Mouse (Mus musculus) gastrocnemius, adult 2 months (tissue): ENCODE measurements around the gene Micu1. TPM values are rescaled to one million over a fixed set of nuclear protein-coding genes. Genes with fewer than 3 reads are reported as not detected.
"Not testable (repeated sequence)": the region's sequence is repeated elsewhere in the genome, so short reads cannot be mapped to it uniquely, and the experiment has no call there.

Experiments
- DNase-seq: peaks from one replicate; pipeline ENCODE4 v3.0.0; 2022
- H3K27ac ChIP-seq: fragments of 200-600 bp; 2 replicates; pipeline ENCODE4 v1.8.1; 2022; ENCODE audit warnings: mild to moderate bottlenecking
- H3K4me3 ChIP-seq: fragments of 200-600 bp; 2 replicates; pipeline ENCODE4 v1.8.1; 2022; ENCODE audit warnings: mild to moderate bottlenecking, moderate library complexity
- CTCF ChIP-seq: fragments of 200-600 bp; IDR thresholded peaks from 2 replicates; pipeline ENCODE4 v1.8.1; 2022; ENCODE audit warnings: antibody characterized with exemption, mild to moderate bottlenecking, moderate library complexity
- intact Hi-C: fragments of 180-260 bp; cut with DNase I; formaldehyde crosslinking; loops from one replicate; pipeline ENCODE4 v1.15.1; 2025
- total RNA-seq, 2 experiments: library from RNA; stranded (reverse); gene quantifications; 2 replicates each; pipeline ENCODE4 v1.2.3; 2021

The Micu1 gene
- total RNA-seq, 2 experiments from 2014 or later, result 45.3 to 63.2 TPM

DNA sequence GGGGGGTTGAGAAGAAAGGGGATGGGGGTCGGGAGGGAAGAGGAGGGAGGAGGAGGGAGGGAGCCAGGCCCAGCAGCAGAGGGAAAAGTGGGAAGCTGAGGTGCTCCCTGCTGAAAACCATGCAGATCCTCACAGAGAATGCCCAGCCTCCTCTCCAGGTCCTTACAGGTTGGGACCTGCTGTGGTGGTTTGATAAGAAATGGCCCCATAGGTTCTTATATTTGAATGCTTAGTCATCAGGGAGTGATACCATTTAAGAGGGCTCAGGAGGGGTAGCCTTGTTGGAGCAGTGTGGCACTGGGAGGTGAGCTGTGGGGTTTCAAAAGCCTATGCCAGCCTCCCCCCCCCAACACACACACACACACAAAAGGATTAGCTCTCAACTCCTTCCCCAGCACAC, 173.1 kb downstream of the Micu1 start:
- no peak overlapping the region for H3K4me3 ChIP-seq
- no peak for TF ChIP-seq CTCF
- intact Hi-C loops, result loop anchor here (10.0 kb wide), 1 partner anchor 261 kb away; the partner anchor contains the start of genes Gm10322 and Mcu
- no peak overlapping the region for H3K27ac ChIP-seq
- no peak for DNase-seq

DNA sequence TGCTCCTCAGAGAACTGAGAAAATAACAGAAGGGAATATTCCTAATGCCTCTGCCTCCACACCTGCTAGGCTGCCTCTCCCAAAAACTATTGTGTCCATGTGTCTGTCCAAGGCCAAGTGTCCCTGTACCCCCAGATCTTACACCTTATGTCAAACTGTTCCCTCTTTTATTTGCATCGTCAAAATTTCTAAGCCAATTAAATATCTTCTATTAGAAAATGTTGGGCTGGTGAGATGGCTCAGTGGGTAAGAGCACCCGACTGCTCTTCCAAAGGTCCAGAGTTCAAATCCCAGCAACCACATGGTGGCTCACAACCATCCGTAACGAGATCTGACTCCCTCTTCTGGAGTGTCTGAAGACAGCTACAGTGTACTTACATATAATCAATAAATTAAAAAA, 174.4 kb downstream of the Micu1 start:
- H3K4me3 ChIP-seq, DNase-seq, H3K27ac ChIP-seq: not testable (repeated sequence)
- intact Hi-C loops, result loop anchor here (10.0 kb wide), 1 partner anchor 262 kb away; the partner anchor contains the start of genes Gm10322 and Mcu

DNA sequence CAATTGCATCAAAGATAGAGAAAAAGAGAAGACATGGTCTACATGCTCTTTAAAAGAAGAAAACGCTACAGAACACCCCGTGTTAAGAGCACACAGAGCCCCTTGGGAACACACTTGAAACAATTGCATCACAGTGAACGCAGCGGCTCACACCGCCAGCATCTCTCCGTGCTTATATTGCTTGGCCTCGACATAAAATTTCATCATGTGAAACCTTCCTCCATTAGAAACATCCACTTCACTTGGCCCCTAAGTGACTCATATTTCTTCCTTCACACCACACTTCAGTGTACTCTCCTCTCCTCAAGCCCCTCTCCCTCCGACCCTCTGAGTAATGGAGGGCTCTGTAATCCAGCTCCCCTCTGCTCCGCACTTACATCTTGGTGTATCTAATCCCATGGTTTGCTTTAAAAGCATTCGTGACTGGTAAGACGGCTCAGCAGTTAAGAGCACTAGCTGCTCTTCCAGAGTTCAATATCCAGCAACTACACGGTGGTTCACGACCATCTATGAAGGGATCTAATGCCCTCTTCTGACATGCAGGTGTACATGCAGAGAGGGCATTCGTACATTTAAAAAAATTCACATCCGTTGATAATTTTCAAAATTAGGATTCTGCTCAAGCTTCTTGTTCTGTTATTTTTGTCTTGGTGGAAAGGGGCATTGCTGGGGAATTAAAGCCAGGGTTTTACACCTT, 175.3 kb downstream of the Micu1 start:
- DNase-seq, result no peak
- Histone ChIP-seq H3K4me3 (no peak overlapping the region), H3K27ac (no peak overlapping the region)
- TF ChIP-seq CTCF, result no peak
- intact Hi-C loops, result loop anchor here (10.0 kb wide), 1 partner anchor 263 kb away; the partner anchor contains the start of genes Gm10322 and Mcu

DNA sequence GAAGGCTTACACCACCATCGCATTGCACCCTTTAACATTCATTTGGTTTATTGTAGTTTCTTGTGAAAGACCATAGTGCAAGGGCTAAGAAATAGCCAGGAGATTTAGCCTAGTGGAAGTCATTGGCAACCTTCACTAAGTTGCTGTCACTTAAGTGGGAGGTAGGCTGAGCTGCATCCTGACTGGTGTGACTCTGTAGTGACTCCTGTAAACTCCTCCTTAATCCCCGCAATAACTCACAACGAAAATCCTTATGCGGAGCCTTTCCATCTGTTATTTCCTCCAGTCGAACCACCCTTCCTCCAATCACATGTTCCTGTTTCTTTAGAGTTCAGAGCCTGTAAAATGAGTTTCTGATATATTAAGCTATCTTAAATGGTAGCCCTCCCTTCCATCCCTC, 176.5 kb downstream of the Micu1 start:
- no peak for TF ChIP-seq CTCF
- peak overlapping the region; percentile 92 for H3K4me3 ChIP-seq
- intact Hi-C loops, result loop anchor here (10.0 kb wide), 1 partner anchor 264 kb away; the partner anchor contains the start of genes Gm10322 and Mcu
- DNase-seq, result no peak
- H3K27ac ChIP-seq, result peak overlapping the region; percentile 98

DNA sequence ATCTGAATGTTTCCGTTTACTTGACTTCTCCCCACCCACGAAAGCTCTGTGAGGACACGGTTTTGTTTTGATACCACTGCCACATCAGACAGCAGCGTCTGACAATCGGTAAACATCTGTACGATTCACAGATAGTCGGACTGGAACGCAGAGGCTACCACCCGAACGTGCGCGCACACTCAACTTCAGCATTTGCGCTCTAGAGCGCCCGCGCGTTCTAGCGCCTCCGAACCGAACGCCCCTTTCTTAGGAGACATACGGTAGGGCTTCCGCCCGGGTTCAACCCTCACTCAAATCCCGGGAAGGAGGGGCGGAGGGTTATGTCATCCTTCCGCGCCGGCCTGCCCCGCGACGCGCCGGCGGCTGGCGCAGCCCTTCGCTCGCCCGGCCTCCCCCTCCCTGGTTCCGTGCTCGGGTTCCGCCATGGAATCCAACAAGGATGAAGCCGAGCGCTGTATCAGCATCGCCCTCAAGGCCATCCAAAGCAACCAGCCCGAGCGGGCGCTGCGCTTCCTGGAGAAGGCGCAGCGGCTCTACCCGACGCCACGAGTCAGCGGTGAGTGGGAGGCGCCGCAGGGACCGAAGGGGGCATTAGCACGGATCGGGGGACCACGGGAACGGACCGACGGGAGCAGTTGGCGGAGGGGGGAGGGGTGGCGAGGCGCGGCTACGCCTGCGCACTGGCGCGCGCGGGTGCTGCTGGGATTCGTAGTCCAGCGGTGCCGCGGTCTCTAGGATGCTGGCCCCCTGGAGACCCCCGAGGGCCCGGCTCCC, 177.2 kb downstream of the Micu1 start, which contains the start of gene Dnajb12:
Gene Dnajb12 (plus strand): TSS at position 302 of the 774 bp plus-strand sequence.
- peak; percentile 96 for DNase-seq
- no peak for TF ChIP-seq CTCF
- Histone ChIP-seq H3K27ac (peak within 1 kb of the TSS; percentile 98), H3K4me3 (peak within 1 kb of the TSS; percentile 92)
- intact Hi-C loops, result loop anchor here (10.0 kb wide), 1 partner anchor 265 kb away; the partner anchor contains the start of genes Gm10322 and Mcu

DNA sequence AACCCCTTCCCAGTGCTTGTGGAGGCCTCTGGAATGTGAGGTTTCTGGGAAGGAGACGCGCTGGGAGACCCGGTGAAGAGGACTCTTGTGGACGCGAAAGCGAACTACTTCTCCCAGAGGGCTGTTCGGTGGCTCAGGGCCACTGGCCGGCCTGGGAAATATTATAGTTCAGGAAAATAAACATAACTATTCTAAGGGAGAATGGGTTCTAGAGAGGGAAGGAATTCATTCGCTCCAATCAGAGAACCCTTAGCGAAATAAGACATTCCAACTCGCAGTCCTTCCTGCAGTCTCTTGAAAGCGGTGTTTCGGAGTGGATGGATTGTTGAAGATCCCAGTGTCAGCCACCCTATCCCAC, 177.7 kb downstream of the Micu1 start:
- H3K4me3 ChIP-seq, result peak overlapping the region; percentile 92
- no peak for TF ChIP-seq CTCF
- intact Hi-C loops, result no loop called here
- H3K27ac ChIP-seq, result peak overlapping the region; percentile 98
- no peak for DNase-seq

DNA sequence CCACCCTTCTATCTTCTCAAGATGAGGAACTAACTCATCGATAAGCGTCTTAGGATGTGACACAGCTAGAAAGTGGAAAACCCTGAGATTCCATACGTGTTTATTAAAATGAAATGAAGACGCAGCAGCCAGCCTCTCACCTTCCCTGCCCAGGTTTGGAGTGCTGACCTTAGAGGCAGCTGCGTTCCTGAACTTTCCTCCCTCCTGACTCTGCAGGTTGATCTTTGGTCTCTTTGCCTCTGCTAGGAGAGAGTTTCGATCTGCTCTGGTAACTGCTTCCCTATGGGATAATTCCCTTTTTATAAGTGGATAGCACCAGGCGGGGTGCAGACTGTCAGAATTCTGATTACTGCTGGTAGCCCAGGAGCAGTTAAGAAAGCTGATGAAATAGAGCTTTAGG, 178.6 kb downstream of the Micu1 start:
- peak overlapping the region; percentile 98; the same call in 1 of the 2 replicates for H3K27ac ChIP-seq
- DNase-seq, result no peak
- no peak for TF ChIP-seq CTCF
- intact Hi-C loops, result no loop called here
- H3K4me3 ChIP-seq, result peak overlapping the region; percentile 92

DNA sequence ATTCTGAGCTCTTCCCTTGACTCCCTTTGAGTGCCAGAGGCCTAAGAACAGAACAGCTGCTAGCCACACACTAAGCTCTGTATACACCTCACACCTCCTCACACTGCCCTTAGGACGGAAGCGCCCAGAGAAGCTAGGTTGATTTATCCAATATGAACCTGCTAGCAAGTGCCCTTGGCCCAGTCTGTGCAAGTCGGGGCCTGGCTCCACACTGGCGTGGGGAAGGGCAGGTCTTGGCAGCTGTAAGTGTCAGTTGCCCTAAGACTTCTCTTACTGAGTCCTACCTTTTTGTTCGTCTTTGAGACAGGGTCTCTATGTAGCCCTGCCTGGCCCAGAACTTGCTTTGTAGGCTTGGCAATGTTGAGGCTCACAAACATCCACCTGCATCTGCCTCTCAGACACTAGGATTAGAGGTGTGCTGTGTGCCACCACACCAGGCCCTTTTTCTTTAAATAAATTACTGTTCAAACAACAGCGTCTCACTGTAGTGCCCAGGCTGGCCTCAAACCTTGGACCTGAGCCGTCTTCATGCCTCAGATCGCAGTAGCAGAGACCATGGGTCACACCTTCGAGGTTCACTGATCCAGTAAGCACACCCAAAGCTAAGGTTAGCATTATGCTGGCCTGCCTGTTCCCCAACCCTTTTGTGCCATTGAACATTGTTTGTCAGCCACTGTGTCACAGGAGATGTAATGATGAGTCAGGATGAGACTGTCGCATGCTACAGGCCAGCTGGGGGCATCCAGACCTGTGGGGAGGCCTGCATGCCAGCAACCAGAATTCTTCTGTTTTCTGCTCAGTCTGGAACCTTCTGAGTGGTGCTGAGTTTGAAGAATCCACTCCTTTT, 182.3 kb downstream of the Micu1 start:
- no peak for DNase-seq
- Histone ChIP-seq H3K4me3 (peak overlapping the region; percentile 2; the same call in 1 of the 2 replicates), H3K27ac (peak overlapping the region; percentile 81)
- no peak for TF ChIP-seq CTCF
- intact Hi-C loops, result no loop called here

DNA sequence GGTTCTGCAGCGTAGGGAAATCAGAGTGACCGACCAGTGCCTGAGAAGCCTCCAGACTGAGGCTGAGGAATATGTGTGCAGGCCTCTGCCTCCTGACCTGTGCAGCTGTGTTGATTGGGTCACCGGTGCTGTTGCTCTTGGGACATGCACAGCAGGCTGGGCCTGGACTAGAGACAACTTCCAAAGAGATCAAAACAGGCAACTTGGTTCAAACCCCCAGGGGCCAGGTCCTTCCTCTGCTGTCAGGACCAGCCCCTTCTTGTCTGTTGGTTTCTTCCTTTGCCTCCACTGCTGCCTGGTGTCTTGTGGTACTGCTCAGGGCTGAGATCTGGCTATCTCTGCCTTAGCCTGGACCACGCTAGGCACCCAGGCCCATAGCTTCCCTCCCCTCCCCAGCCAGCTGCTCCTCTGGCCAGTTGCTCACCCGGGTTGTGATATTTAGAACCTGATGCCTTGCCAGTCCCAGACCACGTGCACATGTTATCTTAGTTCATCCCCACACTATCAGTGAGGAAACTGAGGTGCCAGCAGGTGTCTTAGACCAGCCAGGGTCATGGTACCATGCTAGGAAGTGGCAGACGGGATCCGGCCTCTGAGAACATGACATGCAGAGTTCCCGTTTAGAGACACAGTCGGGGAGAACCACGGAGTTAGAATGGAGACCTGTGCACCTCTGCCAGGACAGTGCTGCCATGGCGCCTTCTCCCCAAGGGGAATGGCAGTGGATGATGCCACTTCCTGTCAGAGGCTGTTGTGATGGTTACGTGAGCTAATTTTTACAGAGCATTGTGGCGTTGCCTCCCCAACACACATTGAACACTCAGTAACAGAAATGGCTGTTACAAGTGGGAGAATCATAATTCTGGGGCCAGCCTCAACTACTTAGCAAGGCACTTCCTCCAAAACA, 183.2 kb downstream of the Micu1 start:
- DNase-seq, result no peak
- H3K4me3 ChIP-seq, result peak overlapping the region; percentile 2
- peak overlapping the region; percentile 81 for H3K27ac ChIP-seq
- TF ChIP-seq CTCF, result no peak
- intact Hi-C loops, result no loop called here

DNA sequence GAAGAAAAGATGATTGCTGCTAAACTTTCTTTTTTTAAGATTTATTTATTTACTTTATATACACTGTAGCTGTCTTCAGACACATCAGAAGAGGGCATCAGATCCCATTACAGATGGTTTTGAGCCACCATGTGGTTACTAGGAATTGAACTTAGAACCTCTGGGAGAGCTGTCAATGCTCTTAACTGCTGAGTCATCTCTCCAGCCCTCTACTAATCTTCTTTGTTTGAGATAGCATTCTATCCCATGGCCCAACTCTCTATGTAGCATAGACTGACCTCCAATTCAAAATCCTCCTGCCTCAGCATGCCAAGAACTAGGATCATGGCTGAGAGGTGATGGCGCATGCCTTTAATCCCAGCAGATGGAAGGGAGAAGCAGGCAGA, 183.8 kb downstream of the Micu1 start:
- no peak overlapping the region for H3K4me3 ChIP-seq
- DNase-seq, result no peak
- peak overlapping the region; percentile 81 for H3K27ac ChIP-seq
- no peak for TF ChIP-seq CTCF
- intact Hi-C loops, result no loop called here

DNA sequence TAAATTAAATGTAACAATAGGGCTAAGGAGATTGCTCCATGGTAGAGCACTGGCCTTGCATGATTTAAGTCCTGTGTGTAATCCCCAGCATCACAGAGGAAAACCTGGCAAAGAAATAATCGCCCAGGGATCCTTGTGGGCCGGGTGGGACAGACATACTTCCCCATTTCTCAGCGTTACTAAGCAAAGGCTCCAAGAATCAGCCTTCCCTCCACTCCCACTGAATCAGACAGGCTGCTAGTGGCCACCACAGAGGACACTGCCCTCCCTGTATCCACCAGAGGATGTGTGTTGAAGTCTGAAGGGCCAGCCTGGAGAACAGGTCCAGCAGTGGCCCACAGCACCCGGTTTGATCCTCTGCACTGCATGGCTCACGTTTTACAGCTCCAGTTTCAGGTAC, 185.2 kb downstream of the Micu1 start:
- intact Hi-C loops, result no loop called here
- no peak for TF ChIP-seq CTCF
- peak overlapping the region; percentile 48 for H3K27ac ChIP-seq
- no peak overlapping the region for H3K4me3 ChIP-seq
- DNase-seq, result no peak
